Mouse (Mus musculus) neural tube, embryonic 12.5 days (tissue): Measurements from ENCODE around the gene G0s2. TPM values are rescaled to one million over a fixed set of nuclear protein-coding genes. Genes with fewer than 3 reads are reported as not detected.

Experiments used
- ATAC-seq: fragments of 200-750 bp; cut with Nextera tagmentation; 2 replicates; pipeline ENCODE4 v1.8.0; 2017; ENCODE audit warnings: low read depth, mild to moderate bottlenecking, moderate TSS enrichment, moderate library complexity; ENCODE audit not compliant: low FRiP score
- H3K27ac ChIP-seq: fragments of 300-500 bp; sonication (generic); 2 replicates; pipeline ENCODE4 v1.5.1; 2016
- H3K27me3 ChIP-seq: fragments of 300-500 bp; sonication (generic); replicated peaks from 2 replicates; pipeline ENCODE4 v1.6.1; 2016; ENCODE audit warnings: mild to moderate bottlenecking
- H3K36me3 ChIP-seq: fragments of 300-500 bp; sonication (generic); 2 replicates; pipeline ENCODE4 v1.6.1; 2016; ENCODE audit warnings: mild to moderate bottlenecking
- H3K4me1 ChIP-seq: fragments of 300-500 bp; sonication (generic); 2 replicates; pipeline ENCODE4 v1.6.1; 2016
- H3K4me2 ChIP-seq: fragments of 300-500 bp; sonication (generic); replicated peaks from 2 replicates; pipeline ENCODE4 v1.6.1; 2016; ENCODE audit warnings: mild to moderate bottlenecking
- H3K4me3 ChIP-seq: fragments of 300-500 bp; sonication (generic); 2 replicates; pipeline ENCODE4 v1.5.1; 2016
- H3K9ac ChIP-seq: fragments of 300-500 bp; sonication (generic); 2 replicates; pipeline ENCODE4 v1.6.1; 2016; ENCODE audit warnings: mild to moderate bottlenecking
- H3K9me3 ChIP-seq: fragments of 300-500 bp; sonication (generic); 2 replicates; pipeline ENCODE4 v1.6.1; 2016; ENCODE audit warnings: mild to moderate bottlenecking
- WGBS: fragments of 180-500 bp; shearing (Covaris S2); methylation state at CpG from one replicate; pipeline ENCODE4 v1.1.7; 2016; 5-methylcytosine and 5-hydroxymethylcytosine counted together
- polyA plus RNA-seq: library from polyadenylated mRNA; unstranded; fragments of >200 nt; fragmentation: Nextera tagmentation; extraction: Ambion mirVana; gene quantifications from 2 replicates; pipeline ENCODE4 v1.2.1, GENCODE M21; 2016

G0s2 gene
- polyA plus RNA-seq, 1 experiment from 2014 or later, result 8.4 TPM

- no peak for ATAC-seq
- no peaks in the 10 kb centered on the region for H3K36me3 ChIP-seq
- H3K4me2 ChIP-seq, result no peak overlapping the region
- no peak overlapping the region for H3K9ac ChIP-seq
- no peaks in the 10 kb centered on the region for H3K4me1 ChIP-seq
- no peaks in the 10 kb centered on the region for H3K9me3 ChIP-seq
- H3K27me3 ChIP-seq, result no peaks in the 10 kb centered on the region
- WGBS, result 51% methylated on average over 4 of the region's 4 CpGs
- H3K4me3 ChIP-seq, result no peak overlapping the region
- H3K27ac ChIP-seq, result no peak overlapping the region
Observed at GRCm38 (mm10) chr1:193242863-193243262, 30.2 kb downstream of the G0s2 start.

- no peak overlapping the region for H3K27ac ChIP-seq
- H3K4me3 ChIP-seq, result no peak overlapping the region
- H3K36me3 ChIP-seq, result no peaks in the 10 kb centered on the region
- H3K9me3 ChIP-seq, result no peaks in the 10 kb centered on the region
- H3K27me3 ChIP-seq, result no peaks in the 10 kb centered on the region
- no peak overlapping the region for H3K4me2 ChIP-seq
- 81% methylated on average over 8 of the region's 8 CpGs for WGBS
- no peak overlapping the region for H3K9ac ChIP-seq
- no peaks in the 10 kb centered on the region for H3K4me1 ChIP-seq
- no peak for ATAC-seq
Observed at GRCm38 (mm10) chr1:193242238-193242637, 30.8 kb downstream of the G0s2 start.

- Histone ChIP-seq H3K4me1 (no peaks in the 10 kb centered on the region), H3K36me3 (no peaks in the 10 kb centered on the region), H3K9ac (no peak overlapping the region), H3K27me3 (no peaks in the 10 kb centered on the region), H3K4me3 (no peak overlapping the region), H3K27ac (no peak overlapping the region), H3K9me3 (no peaks in the 10 kb centered on the region), H3K4me2 (no peak overlapping the region)
- no peak for ATAC-seq
- 93% methylated on average over 4 of the region's 4 CpGs for WGBS
Observed at GRCm38 (mm10) chr1:193241436-193241835, 31.6 kb downstream of the G0s2 start.

DNA sequence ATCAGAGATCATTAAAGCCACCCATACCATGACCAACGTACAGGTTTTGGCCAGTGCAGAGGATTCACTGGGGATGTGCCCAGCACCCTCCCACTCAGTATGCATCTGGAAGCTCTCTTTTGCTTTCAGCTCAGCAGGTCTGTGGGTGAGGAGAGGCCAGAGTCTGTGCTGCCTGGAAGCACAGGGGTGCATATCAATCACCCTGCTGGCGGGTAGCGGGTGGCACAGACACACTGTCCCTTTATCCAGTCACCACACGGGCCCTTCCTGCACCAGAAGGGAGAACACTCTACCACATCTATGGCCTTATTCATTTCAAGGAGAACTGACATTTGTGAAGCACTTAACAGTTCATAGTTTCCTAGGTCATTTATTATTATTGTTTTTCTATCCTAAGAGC lies 34.6 kb downstream of the G0s2 start:
- Histone ChIP-seq H3K4me2 (no peak overlapping the region), H3K27ac (no peak overlapping the region), H3K9me3 (no peaks in the 10 kb centered on the region), H3K9ac (no peak overlapping the region), H3K4me3 (no peak overlapping the region), H3K27me3 (no peaks in the 10 kb centered on the region), H3K36me3 (no peaks in the 10 kb centered on the region), H3K4me1 (no peaks in the 10 kb centered on the region)
- no peak for ATAC-seq
- 31% methylated on average over 4 of the region's 4 CpGs for WGBS

DNA sequence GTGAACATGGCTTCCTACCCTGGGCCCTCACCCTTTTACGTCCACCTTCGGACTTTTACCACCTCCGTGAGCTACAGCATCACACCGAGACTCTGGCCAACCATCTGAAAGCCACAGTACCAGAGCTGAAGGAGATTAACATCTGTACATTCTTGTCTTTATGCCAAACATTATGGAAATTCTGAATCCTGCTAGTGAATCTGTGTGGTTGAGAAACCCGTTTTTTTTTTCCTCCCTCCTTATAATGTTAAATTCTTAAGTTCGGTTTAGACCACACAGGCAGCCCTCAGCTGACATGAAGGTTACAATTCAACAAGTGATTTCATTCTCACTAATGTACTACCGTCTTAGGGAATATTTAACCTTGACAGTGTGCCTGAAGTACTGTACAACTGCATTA lies 38.1 kb downstream of the G0s2 start:
- no peak for ATAC-seq
- WGBS, result 89% methylated on average over 7 of the region's 7 CpGs

DNA sequence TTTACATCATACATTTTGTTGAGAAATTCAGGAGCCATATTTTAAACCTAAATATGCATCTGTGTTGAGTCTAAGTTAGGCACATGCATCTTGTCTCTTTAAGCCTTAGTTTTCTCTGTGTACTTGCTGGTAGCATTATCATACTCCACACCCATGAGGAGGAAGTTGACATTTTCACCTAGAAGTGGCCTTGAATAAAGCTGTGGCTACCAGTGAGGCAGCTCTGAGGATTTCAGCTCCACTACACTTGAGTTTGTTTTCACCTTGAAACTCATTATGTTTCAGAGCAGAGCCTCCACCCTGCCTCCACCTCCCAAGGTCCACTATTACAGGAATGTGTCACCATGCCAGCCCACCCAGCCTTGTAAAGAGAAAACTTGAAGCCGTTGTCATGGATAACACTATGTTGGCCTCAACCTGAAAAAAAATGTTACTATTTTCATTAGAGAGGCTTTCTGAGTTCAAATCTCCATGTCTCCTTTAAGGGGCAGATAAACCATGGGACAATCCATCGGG lies 38.8 kb downstream of the G0s2 start:
- Histone ChIP-seq H3K9ac (no peak overlapping the region), H3K4me2 (no peak overlapping the region), H3K36me3 (no peaks in the 10 kb centered on the region), H3K9me3 (no peaks in the 10 kb centered on the region), H3K27me3 (no peaks in the 10 kb centered on the region), H3K4me1 (no peaks in the 10 kb centered on the region), H3K4me3 (no peak overlapping the region), H3K27ac (no peak overlapping the region)
- ATAC-seq, result no peak
- 94% methylated on average over 2 of the region's 2 CpGs for WGBS

More for the DNA sequence above, 38.1 kb downstream of the G0s2 start:
- Histone ChIP-seq H3K27ac (no peak overlapping the region), H3K4me2 (no peak overlapping the region), H3K9ac (no peak overlapping the region), H3K4me1 (no peaks in the 10 kb centered on the region), H3K4me3 (no peak overlapping the region), H3K27me3 (no peaks in the 10 kb centered on the region), H3K36me3 (no peaks in the 10 kb centered on the region), H3K9me3 (no peaks in the 10 kb centered on the region)

GRCm38 (mm10) chr1:193232732-193233131 lies 40.3 kb downstream of the G0s2 start:
- 88% methylated on average over 2 of the region's 2 CpGs for WGBS
- no peaks in the 10 kb centered on the region for H3K9me3 ChIP-seq

DNA sequence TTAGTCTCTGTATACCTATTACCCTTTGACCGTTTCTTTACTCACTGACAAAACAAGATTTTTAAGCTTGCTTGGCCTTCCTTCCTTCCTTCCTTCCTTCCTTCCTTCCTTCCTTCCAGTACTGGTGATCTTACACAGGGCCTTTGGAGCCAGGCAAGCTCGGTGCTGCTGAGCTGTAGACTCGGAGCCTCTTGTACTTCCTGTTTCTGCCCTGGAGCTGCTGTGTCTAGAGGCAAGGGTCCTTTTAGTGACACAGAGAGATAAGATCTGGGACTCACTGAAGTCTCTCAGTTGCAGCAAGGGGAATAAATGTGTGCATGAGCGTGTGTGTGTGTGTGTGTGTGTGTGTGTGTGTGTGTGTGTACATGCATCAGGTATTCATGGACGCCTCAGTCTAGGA lies 42.1 kb downstream of the G0s2 start:
- no peak for ATAC-seq
- H3K9ac ChIP-seq, result no peak overlapping the region
- no peak overlapping the region for H3K4me2 ChIP-seq
- no peaks in the 10 kb centered on the region for H3K36me3 ChIP-seq
- no peak overlapping the region for H3K27ac ChIP-seq
- no peak overlapping the region for H3K4me3 ChIP-seq
- no peaks in the 10 kb centered on the region for H3K27me3 ChIP-seq
- H3K9me3 ChIP-seq, result no peaks in the 10 kb centered on the region
- 74% methylated on average over 5 of the region's 5 CpGs for WGBS
- H3K4me1 ChIP-seq, result no peaks in the 10 kb centered on the region

More at GRCm38 (mm10) chr1:193232732-193233131, 40.3 kb downstream of the G0s2 start:
- no peak overlapping the region for H3K9ac ChIP-seq
- no peak overlapping the region for H3K4me2 ChIP-seq
- H3K36me3 ChIP-seq, result no peaks in the 10 kb centered on the region
- H3K27me3 ChIP-seq, result no peaks in the 10 kb centered on the region
- H3K4me3 ChIP-seq, result no peak overlapping the region
- no peak for ATAC-seq
- no peak overlapping the region for H3K27ac ChIP-seq
- no peaks in the 10 kb centered on the region for H3K4me1 ChIP-seq

- Histone ChIP-seq H3K4me2 (no peak overlapping the region), H3K9ac (no peak overlapping the region), H3K4me3 (no peak overlapping the region), H3K27me3 (no peaks in the 10 kb centered on the region), H3K9me3 (no peaks in the 10 kb centered on the region), H3K36me3 (no peaks in the 10 kb centered on the region), H3K27ac (no peak overlapping the region), H3K4me1 (no peaks in the 10 kb centered on the region)
- 88% methylated on average over 3 of the region's 3 CpGs for WGBS
- no peak for ATAC-seq
Observed at GRCm38 (mm10) chr1:193230531-193230930, 42.5 kb downstream of the G0s2 start.

- Histone ChIP-seq H3K9me3 (no peaks in the 10 kb centered on the region), H3K36me3 (no peaks in the 10 kb centered on the region), H3K27me3 (no peaks in the 10 kb centered on the region), H3K27ac (no peak overlapping the region), H3K4me3 (no peak overlapping the region), H3K4me1 (no peaks in the 10 kb centered on the region), H3K4me2 (no peak overlapping the region), H3K9ac (no peak overlapping the region)
- no peak for ATAC-seq
- WGBS, result 94% methylated on average over 5 of the region's 5 CpGs
Observed at GRCm38 (mm10) chr1:193229570-193229969, 43.4 kb downstream of the G0s2 start.

- Histone ChIP-seq H3K27ac (no peak overlapping the region), H3K27me3 (no peaks in the 10 kb centered on the region), H3K4me2 (no peak overlapping the region), H3K36me3 (no peaks in the 10 kb centered on the region), H3K4me1 (no peaks in the 10 kb centered on the region), H3K9ac (no peak overlapping the region), H3K4me3 (no peak overlapping the region), H3K9me3 (no peaks in the 10 kb centered on the region)
- ATAC-seq, result no peak
- 88% methylated on average over 4 of the region's 4 CpGs for WGBS
Observed at GRCm38 (mm10) chr1:193227537-193227936, 45.5 kb downstream of the G0s2 start.

- Histone ChIP-seq H3K4me2 (no peak overlapping the region), H3K36me3 (no peaks in the 10 kb centered on the region), H3K27ac (no peak overlapping the region), H3K4me3 (no peak overlapping the region), H3K4me1 (no peaks in the 10 kb centered on the region), H3K9me3 (no peaks in the 10 kb centered on the region), H3K9ac (no peak overlapping the region), H3K27me3 (no peaks in the 10 kb centered on the region)
- 58% methylated on average over 7 of the region's 7 CpGs for WGBS
- no peak for ATAC-seq
Observed at GRCm38 (mm10) chr1:193226724-193227522, 46.1 kb downstream of the G0s2 start.

GRCm38 (mm10) chr1:193226114-193226513 lies 46.9 kb downstream of the G0s2 start:
- WGBS, result 93% methylated on average over 4 of the region's 4 CpGs
- no peak overlapping the region for H3K4me2 ChIP-seq
- no peaks in the 10 kb centered on the region for H3K4me1 ChIP-seq
- H3K36me3 ChIP-seq, result no peaks in the 10 kb centered on the region
- H3K27ac ChIP-seq, result no peak overlapping the region
- no peak overlapping the region for H3K4me3 ChIP-seq
- H3K27me3 ChIP-seq, result no peaks in the 10 kb centered on the region
- no peak for ATAC-seq
- no peak overlapping the region for H3K9ac ChIP-seq
- no peaks in the 10 kb centered on the region for H3K9me3 ChIP-seq
